Mouse (Mus musculus) MEL (cell line): ENCODE results near the gene Mcm2. TPM values are rescaled to one million over a fixed set of nuclear protein-coding genes. Genes with fewer than 3 reads are reported as not detected.

Experiments used
- DNase-seq: peaks from one replicate; pipeline ENCODE4 v3.0.0; 2011; ENCODE audit warnings: low read depth, low spot score
- H3K27ac ChIP-seq: 2 replicates; pipeline ENCODE4 v1.5.1; 2012; ENCODE audit warnings: low read depth, mild to moderate bottlenecking, control low read depth, low read length, moderate library complexity; ENCODE audit not compliant: control insufficient read depth
- H3K27me3 ChIP-seq, 2 experiments: fragments of 150-350 bp in 1 of 2; sonication (generic) in 1 of 2; 2 replicates each; pipeline ENCODE4 v1.6.1; 2012; ENCODE audit warnings: low read length in 2 of 2, mild to moderate bottlenecking in 2 of 2, improper control_type of control experiment in 1 of 2, moderate library complexity in 1 of 2; ENCODE audit not compliant: insufficient read depth in 2 of 2, control insufficient read depth in 1 of 2
- H3K36me3 ChIP-seq, 2 experiments: 2 replicates each; pipeline ENCODE4 v1.6.1; 2012 to 2014; ENCODE audit warnings: low read length in 2 of 2, improper control_type of control experiment in 1 of 2, inconsistent platforms in 1 of 2, mild to moderate bottlenecking in 1 of 2; ENCODE audit not compliant: insufficient read depth in 2 of 2, control insufficient read depth in 1 of 2
- H3K4me1 ChIP-seq, 2 experiments: fragments of 150-350 bp in 1 of 2; sonication (generic) in 1 of 2; 2 replicates each; pipeline ENCODE4 v1.6.1; 2012; ENCODE audit warnings: low read length in 2 of 2, improper control_type of control experiment in 1 of 2, mild to moderate bottlenecking in 1 of 2; ENCODE audit not compliant: insufficient read depth in 2 of 2, control insufficient read depth in 1 of 2
- H3K4me3 ChIP-seq, 2 experiments: fragments of 150-350 bp in 1 of 2; sonication (generic) in 1 of 2; 2 replicates each; pipeline ENCODE4 v1.5.1; 2012; ENCODE audit warnings: low read depth in 2 of 2, low read length in 2 of 2, mild to moderate bottlenecking in 2 of 2, moderate library complexity in 2 of 2, control low read depth in 1 of 2, improper control_type of control experiment in 1 of 2; ENCODE audit not compliant: control insufficient read depth in 1 of 2, insufficient read depth in 1 of 2
- H3K79me2 ChIP-seq: 2 replicates; pipeline ENCODE4 v1.6.1; 2012; ENCODE audit warnings: mild to moderate bottlenecking, low read length, moderate library complexity; ENCODE audit not compliant: control insufficient read depth, poor library complexity, insufficient read depth
- H3K9ac ChIP-seq: 2 replicates; pipeline ENCODE4 v1.6.1; 2012; ENCODE audit warnings: low read depth, mild to moderate bottlenecking, control low read depth, low read length, moderate library complexity; ENCODE audit not compliant: control insufficient read depth, poor library complexity, severe bottlenecking
- H3K9me3 ChIP-seq: fragments of 150-350 bp; sonication (generic); replicated peaks from 2 replicates; pipeline ENCODE4 v1.6.1; 2012; ENCODE audit warnings: mild to moderate bottlenecking, low read length, improper control_type of control experiment, moderate library complexity; ENCODE audit not compliant: insufficient read depth
- BHLHE40 ChIP-seq: IDR thresholded peaks from 2 replicates; pipeline ENCODE4 v1.6.1; 2012; ENCODE audit warnings: low read depth, mild to moderate bottlenecking, inconsistent platforms, low read length, improper control_type of control experiment, borderline replicate concordance
- E2F4 ChIP-seq: IDR thresholded peaks from 2 replicates; pipeline ENCODE4 v1.6.1; 2011; ENCODE audit warnings: low read depth, low read length, improper control_type of control experiment, borderline replicate concordance
- GATA1 ChIP-seq: IDR thresholded peaks from 2 replicates; pipeline ENCODE4 v1.6.1; 2011; ENCODE audit warnings: low read depth, low read length, improper control_type of control experiment
- KAT2A ChIP-seq: conservative IDR thresholded peaks from 2 replicates; pipeline ENCODE4 v1.6.1; 2012; ENCODE audit warnings: low read depth, low read length, improper control_type of control experiment, inconsistent platforms
- MAX ChIP-seq: IDR thresholded peaks from 2 replicates; pipeline ENCODE4 v1.6.1; 2011; ENCODE audit warnings: low read length, improper control_type of control experiment
- MXI1 ChIP-seq: IDR thresholded peaks from 2 replicates; pipeline ENCODE4 v1.6.1; 2011; ENCODE audit warnings: mild to moderate bottlenecking, low read depth, low read length, improper control_type of control experiment
- MYB ChIP-seq: IDR thresholded peaks from 2 replicates; pipeline ENCODE4 v1.6.1; 2011; ENCODE audit warnings: mild to moderate bottlenecking, low read depth, low read length, improper control_type of control experiment
- MYC ChIP-seq: IDR thresholded peaks from 2 replicates; pipeline ENCODE4 v1.6.1; 2011; ENCODE audit warnings: low read depth, mild to moderate bottlenecking, low read length, improper control_type of control experiment, moderate library complexity
- NELFE ChIP-seq: IDR thresholded peaks from 2 replicates; pipeline ENCODE4 v1.6.1; 2011; ENCODE audit warnings: low read depth, low read length, improper control_type of control experiment
- NRF1 ChIP-seq: IDR thresholded peaks from 2 replicates; pipeline ENCODE4 v1.6.1; 2014; ENCODE audit warnings: low read depth, mild to moderate bottlenecking, inconsistent platforms, low read length, improper control_type of control experiment, moderate library complexity; ENCODE audit not compliant: poor library complexity, insufficient read depth, severe bottlenecking
- POLR2AphosphoS2 ChIP-seq: IDR thresholded peaks from 2 replicates; pipeline ENCODE4 v1.6.1; 2011; ENCODE audit warnings: low read length, improper control_type of control experiment
- RCOR1 ChIP-seq: IDR thresholded peaks from 2 replicates; pipeline ENCODE4 v1.6.1; 2012; ENCODE audit warnings: low read depth, mild to moderate bottlenecking, inconsistent platforms, low read length, improper control_type of control experiment
- TBP ChIP-seq: IDR thresholded peaks from 2 replicates; pipeline ENCODE4 v1.8.0; 2011; ENCODE audit warnings: low read depth, low read length, improper control_type of control experiment
- TCF12 ChIP-seq: IDR thresholded peaks from 2 replicates; pipeline ENCODE4 v1.6.1; 2014; ENCODE audit warnings: low read depth, mild to moderate bottlenecking, inconsistent platforms, low read length, improper control_type of control experiment, moderate library complexity
- USF2 ChIP-seq, 2 experiments: IDR thresholded peaks; 2 replicates each; pipeline ENCODE4 v1.6.1; 2011 to 2012; ENCODE audit warnings: improper control_type of control experiment in 2 of 2, low read length in 2 of 2, borderline replicate concordance in 1 of 2, inconsistent platforms in 1 of 2, low read depth in 1 of 2, mild to moderate bottlenecking in 1 of 2; ENCODE audit not compliant: insufficient read depth in 1 of 2
- ZC3H11A ChIP-seq: IDR thresholded peaks from 2 replicates; pipeline ENCODE4 v1.6.1; 2012; ENCODE audit warnings: low read depth, mild to moderate bottlenecking, inconsistent platforms, low read length, improper control_type of control experiment
- ZKSCAN1 ChIP-seq: IDR thresholded peaks from 2 replicates; pipeline ENCODE4 v1.6.1; 2012; ENCODE audit warnings: low read depth, mild to moderate bottlenecking, inconsistent platforms, low read length, improper control_type of control experiment, moderate library complexity
- ZMIZ1 ChIP-seq: IDR thresholded peaks from 2 replicates; pipeline ENCODE4 v1.6.1; 2012; ENCODE audit warnings: low read depth, mild to moderate bottlenecking, inconsistent platforms, low read length, improper control_type of control experiment, moderate library complexity
- polyA plus RNA-seq, 2 experiments: library from polyadenylated mRNA; stranded (reverse) in 1 of 2; unstranded in 1 of 2; fragments of >175 nt in 1 of 2; fragments of >200 nt in 1 of 2; gene quantifications; 2 replicates each; pipeline versions ENCODE4 v1.2.1 to v1.2.4; 2012; ENCODE audit warnings: low replicate concordance in 2 of 2, low read depth in 1 of 2; ENCODE audit not compliant: insufficient read length in 2 of 2, insufficient read depth in 1 of 2, missing spikeins in 1 of 2
- total RNA-seq: library from RNA; depleted of rRNA; stranded (reverse); fragments of 300-350 nt; gene quantifications from 2 replicates; pipeline ENCODE4 v1.2.3, GENCODE M21; 2012

Gene Mcm2
- total and polyA plus RNA-seq, 3 experiments: 110 to 268 (median 242) TPM

- H3K27me3 ChIP-seq: no peaks in the 10 kb centered on the region
- H3K9me3 ChIP-seq: no peaks in the 10 kb centered on the region
- no peaks in the 10 kb centered on the region for H3K4me1 ChIP-seq
- peaks cover 0 to 47% of the 10 kb centered on the region in 2 experiments; a peak in 2 of 4 replicates for H3K36me3 ChIP-seq
- no peak for DNase-seq
- TF ChIP-seq TCF12: no peak
- no peak for TF ChIP-seq NELFE
- no peak for TF ChIP-seq NRF1
- no peak for TF ChIP-seq MYB
- no peak for TF ChIP-seq E2F4
- TF ChIP-seq POLR2AphosphoS2: no peak
- no peak for TF ChIP-seq TBP
- TF ChIP-seq KAT2A: no peak
- TF ChIP-seq ZKSCAN1: no peak
- no peak for TF ChIP-seq ZC3H11A
- no peak for TF ChIP-seq RCOR1
- TF ChIP-seq ZMIZ1: no peak
- no peak for TF ChIP-seq MAX
- no peak for TF ChIP-seq GATA1
- no peak overlapping the region for H3K27ac ChIP-seq
- peaks cover 3% of the 10 kb centered on the region for H3K79me2 ChIP-seq
- no peak overlapping the region for H3K9ac ChIP-seq
- no peak overlapping the region for H3K4me3 ChIP-seq
Observed at GRCm38 (mm10) chr6:88889410-88890042, 9.1 kb downstream of the Mcm2 start.

- no peak overlapping the region for H3K9ac ChIP-seq
- H3K4me1 ChIP-seq: no peaks in the 10 kb centered on the region
- no peaks in the 10 kb centered on the region for H3K27me3 ChIP-seq
- DNase-seq: no peak
- no peaks in the 10 kb centered on the region for H3K9me3 ChIP-seq
- H3K27ac ChIP-seq: no peak overlapping the region
- no peaks in the 10 kb centered on the region for H3K79me2 ChIP-seq
- no peak overlapping the region for H3K4me3 ChIP-seq
- peaks cover 0 to 35% of the 10 kb centered on the region in 2 experiments; a peak in 2 of 4 replicates for H3K36me3 ChIP-seq
- no peak for TF ChIP-seq BHLHE40
- TF ChIP-seq USF2 (IDR thresholded peaks at IDR 0.05; ENCODE audit: borderline replicate concordance in 1 of 2, insufficient read depth in 1 of 2, low read depth in 1 of 2, low read length in 2 of 2): no peak
- no peak for TF ChIP-seq NELFE
- no peak for TF ChIP-seq ZC3H11A
- TF ChIP-seq MXI1: no peak
- TF ChIP-seq MYC: no peak
- no peak for TF ChIP-seq E2F4
- TF ChIP-seq, all 39 proteins: peak for 0
Observed at GRCm38 (mm10) chr6:88886417-88886967, 12.1 kb downstream of the Mcm2 start.
